Mouse (Mus musculus): ENCODE measurements at regions not wholly inside any gene's neighbourhood (a gene's known extent, or its start where the extent isn't known, plus 50 kb on each side); places are given as distances from the start of the nearest gene placed in this dataset.

DNA sequence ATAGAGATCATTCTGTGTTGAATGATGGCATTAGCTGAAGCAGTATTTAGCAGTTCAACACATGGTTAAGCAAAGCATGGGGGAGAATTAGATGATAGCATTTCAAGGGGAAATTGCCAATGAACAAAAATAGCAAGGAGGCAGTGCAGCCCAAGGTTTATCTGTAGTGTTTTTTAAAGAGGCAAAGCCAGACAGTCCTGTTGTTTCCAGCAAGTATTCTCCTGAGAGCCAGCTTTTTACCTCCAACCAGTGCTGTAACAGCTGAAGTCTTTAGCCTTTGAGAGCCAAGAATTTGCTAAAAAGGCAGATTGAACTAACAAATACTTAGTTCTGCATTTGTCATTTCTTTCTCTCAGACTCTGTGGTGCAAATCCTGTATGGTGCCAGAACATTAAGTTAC is 305.1 kb upstream of the Arx start:
- Histone ChIP-seq H3K4me3 (ENCODE audit: low read depth, low read length) (no peak overlapping the region), H3K4me1 (ENCODE audit: control insufficient read depth, insufficient read depth, insufficient read length, low read length) (no peaks in the 10 kb centered on the region), H3K27me3 (ENCODE audit: control insufficient read depth, insufficient read depth, low read length) (no peaks in the 10 kb centered on the region), H3K36me3 (ENCODE audit: control insufficient read depth, insufficient read depth, low read length) (no peaks in the 10 kb centered on the region), H3K27ac (ENCODE audit: insufficient read depth, low read depth, low read length) (no peak overlapping the region)
- TF ChIP-seq POLR2A (IDR thresholded peaks at IDR 0.05; ENCODE audit: low read depth, low read length) (no peak), CTCF (IDR thresholded peaks at IDR 0.05; ENCODE audit: extremely low read depth, insufficient read length, insufficient replicate concordance, low read depth, low read length) (no peak)

- TF ChIP-seq POLR2A (IDR thresholded peaks at IDR 0.05; ENCODE audit: low read depth, low read length) (no peak), CTCF (IDR thresholded peaks at IDR 0.05; ENCODE audit: extremely low read depth, insufficient read length, insufficient replicate concordance, low read depth, low read length) (no peak)
- H3K4me3 ChIP-seq (ENCODE audit: low read depth, low read length): no peak overlapping the region
- no peak overlapping the region for H3K27ac ChIP-seq (ENCODE audit: insufficient read depth, low read depth, low read length)
- H3K27me3 ChIP-seq (ENCODE audit: control insufficient read depth, insufficient read depth, low read length): no peaks in the 10 kb centered on the region
- H3K4me1 ChIP-seq (ENCODE audit: control insufficient read depth, insufficient read depth, insufficient read length, low read length): no peaks in the 10 kb centered on the region
- H3K36me3 ChIP-seq (ENCODE audit: control insufficient read depth, insufficient read depth, low read length): no peaks in the 10 kb centered on the region
- WGBS: 74% methylated on average over 9 of the region's 9 CpGs
Measured at GRCm38 (mm10) chrX:93002236-93002976, 283.8 kb upstream of the Arx start.

- Histone ChIP-seq H3K4me3 (ENCODE audit: low read depth, low read length) (no peak overlapping the region), H3K27ac (ENCODE audit: insufficient read depth, low read depth, low read length) (no peak overlapping the region), H3K4me1 (ENCODE audit: control insufficient read depth, insufficient read depth, insufficient read length, low read length) (no peaks in the 10 kb centered on the region), H3K36me3 (ENCODE audit: control insufficient read depth, insufficient read depth, low read length) (no peaks in the 10 kb centered on the region), H3K27me3 (ENCODE audit: control insufficient read depth, insufficient read depth, low read length) (no peaks in the 10 kb centered on the region)
- WGBS: 65% methylated on average over 2 of the region's 2 CpGs
- TF ChIP-seq CTCF (IDR thresholded peaks at IDR 0.05; ENCODE audit: extremely low read depth, insufficient read length, insufficient replicate concordance, low read depth, low read length): no peak
- TF ChIP-seq POLR2A (IDR thresholded peaks at IDR 0.05; ENCODE audit: low read depth, low read length): no peak
Measured at GRCm38 (mm10) chrX:93006681-93007080, 279.6 kb upstream of the Arx start.

DNA sequence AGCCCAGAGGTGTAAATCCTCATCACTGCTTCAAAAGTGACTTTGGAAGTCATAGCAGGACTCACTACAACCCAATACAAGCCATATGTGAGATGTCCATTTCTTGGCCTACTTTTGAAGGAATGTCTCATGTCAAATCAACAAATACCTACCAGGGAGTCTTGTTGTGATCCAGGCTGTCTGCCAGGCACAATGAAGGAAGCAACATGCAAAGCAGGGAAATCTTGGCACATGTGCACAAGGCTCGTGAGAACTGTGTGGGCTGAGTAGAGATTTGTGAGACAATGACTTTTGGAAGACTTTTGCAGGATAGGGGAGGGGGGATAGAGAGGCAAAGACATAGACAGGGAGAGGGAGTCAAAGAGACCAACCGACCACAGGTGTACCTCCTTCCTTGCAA is 274.7 kb upstream of the Arx start:
- no peak overlapping the region for H3K4me3 ChIP-seq (ENCODE audit: low read depth, low read length)
- no peak overlapping the region for H3K27ac ChIP-seq (ENCODE audit: insufficient read depth, low read depth, low read length)
- TF ChIP-seq POLR2A (IDR thresholded peaks at IDR 0.05; ENCODE audit: low read depth, low read length) (no peak), CTCF (IDR thresholded peaks at IDR 0.05; ENCODE audit: extremely low read depth, insufficient read length, insufficient replicate concordance, low read depth, low read length) (no peak)
- no peaks in the 10 kb centered on the region for H3K4me1 ChIP-seq (ENCODE audit: control insufficient read depth, insufficient read depth, insufficient read length, low read length)
- WGBS: 41% methylated on average over 2 of the region's 2 CpGs
- no peaks in the 10 kb centered on the region for H3K27me3 ChIP-seq (ENCODE audit: control insufficient read depth, insufficient read depth, low read length)
- H3K36me3 ChIP-seq (ENCODE audit: control insufficient read depth, insufficient read depth, low read length): no peaks in the 10 kb centered on the region

- 76% methylated on average over 3 of the region's 3 CpGs for WGBS
- Histone ChIP-seq H3K27me3 (ENCODE audit: control insufficient read depth, insufficient read depth, low read length) (no peaks in the 10 kb centered on the region), H3K4me3 (ENCODE audit: low read depth, low read length) (no peak overlapping the region), H3K4me1 (ENCODE audit: control insufficient read depth, insufficient read depth, insufficient read length, low read length) (no peaks in the 10 kb centered on the region), H3K36me3 (ENCODE audit: control insufficient read depth, insufficient read depth, low read length) (no peaks in the 10 kb centered on the region), H3K27ac (ENCODE audit: insufficient read depth, low read depth, low read length) (no peak overlapping the region)
- TF ChIP-seq POLR2A (IDR thresholded peaks at IDR 0.05; ENCODE audit: low read depth, low read length) (no peak), CTCF (IDR thresholded peaks at IDR 0.05; ENCODE audit: extremely low read depth, insufficient read length, insufficient replicate concordance, low read depth, low read length) (no peak)
Measured at GRCm38 (mm10) chrX:93016391-93016790, 269.9 kb upstream of the Arx start.

DNA sequence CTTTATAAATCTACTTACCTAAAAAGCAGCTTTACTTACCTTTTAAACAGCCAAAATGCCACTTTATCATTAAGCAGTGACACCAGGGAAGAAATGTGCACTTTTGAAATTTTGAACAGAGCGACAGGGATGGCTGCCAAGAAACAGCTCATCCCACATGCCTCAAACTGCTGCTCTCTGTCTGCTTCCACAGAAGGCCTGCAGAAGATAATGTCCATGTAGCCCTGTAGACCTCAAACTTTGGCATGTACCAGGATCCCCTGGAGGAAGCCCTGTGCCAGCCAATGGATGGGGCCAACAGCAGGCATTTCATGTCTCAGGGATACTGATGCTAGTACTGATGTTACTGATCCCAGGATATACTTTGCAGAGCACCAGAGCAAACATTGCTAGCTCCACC is 245.1 kb upstream of the Arx start:
- Histone ChIP-seq H3K27me3 (ENCODE audit: control insufficient read depth, insufficient read depth, low read length) (no peaks in the 10 kb centered on the region), H3K27ac (ENCODE audit: insufficient read depth, low read depth, low read length) (no peak overlapping the region), H3K4me3 (ENCODE audit: low read depth, low read length) (no peak overlapping the region), H3K36me3 (ENCODE audit: control insufficient read depth, insufficient read depth, low read length) (no peaks in the 10 kb centered on the region), H3K4me1 (ENCODE audit: control insufficient read depth, insufficient read depth, insufficient read length, low read length) (no peaks in the 10 kb centered on the region)
- WGBS: 90% methylated on average over 1 of the region's 1 CpGs
- TF ChIP-seq CTCF (IDR thresholded peaks at IDR 0.05; ENCODE audit: extremely low read depth, insufficient read length, insufficient replicate concordance, low read depth, low read length) (no peak), POLR2A (IDR thresholded peaks at IDR 0.05; ENCODE audit: low read depth, low read length) (no peak)

DNA sequence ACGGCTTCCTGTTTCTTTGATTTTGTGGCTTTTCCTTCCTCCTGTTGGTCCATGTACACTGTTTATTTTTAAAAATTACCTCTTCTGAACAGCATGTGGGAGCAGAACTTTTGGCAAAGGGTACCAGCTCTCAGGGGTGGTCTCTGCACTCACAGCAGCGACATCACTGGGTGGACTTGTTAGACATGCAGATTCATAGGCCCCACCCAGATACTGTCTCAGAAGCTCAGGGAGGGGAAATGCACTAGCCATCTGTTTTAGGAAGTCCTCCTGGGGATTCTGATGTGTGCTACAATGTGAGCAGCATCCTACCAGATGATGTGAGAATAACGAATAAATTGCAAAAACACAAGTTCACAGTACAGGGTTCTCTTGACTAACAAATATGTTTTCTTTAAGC is 243.5 kb upstream of the Arx start:
- Histone ChIP-seq H3K27me3 (ENCODE audit: control insufficient read depth, insufficient read depth, low read length) (no peaks in the 10 kb centered on the region), H3K36me3 (ENCODE audit: control insufficient read depth, insufficient read depth, low read length) (no peaks in the 10 kb centered on the region), H3K4me1 (ENCODE audit: control insufficient read depth, insufficient read depth, insufficient read length, low read length) (no peaks in the 10 kb centered on the region), H3K27ac (ENCODE audit: insufficient read depth, low read depth, low read length) (no peak overlapping the region), H3K4me3 (ENCODE audit: low read depth, low read length) (no peak overlapping the region)
- TF ChIP-seq CTCF (IDR thresholded peaks at IDR 0.05; ENCODE audit: extremely low read depth, insufficient read length, insufficient replicate concordance, low read depth, low read length) (no peak), POLR2A (IDR thresholded peaks at IDR 0.05; ENCODE audit: low read depth, low read length) (no peak)
- WGBS: 63% methylated on average over 3 of the region's 3 CpGs

All from small intestine, adult 2 months (tissue).